Mouse (Mus musculus) lung, postnatal 0 days (tissue): Measurements from ENCODE around the gene Ppp2r5d.

ENCODE experiments used
- CTCF ChIP-seq: IDR thresholded peaks from 2 replicates; pipeline ENCODE4 v1.5.1; 2016; ENCODE audit warnings: antibody characterized with exemption, mild to moderate bottlenecking
- EP300 ChIP-seq: IDR thresholded peaks from 2 replicates; pipeline ENCODE4 v1.6.1; 2016; ENCODE audit warnings: antibody characterized with exemption, mild to moderate bottlenecking, control low read depth

DNA sequence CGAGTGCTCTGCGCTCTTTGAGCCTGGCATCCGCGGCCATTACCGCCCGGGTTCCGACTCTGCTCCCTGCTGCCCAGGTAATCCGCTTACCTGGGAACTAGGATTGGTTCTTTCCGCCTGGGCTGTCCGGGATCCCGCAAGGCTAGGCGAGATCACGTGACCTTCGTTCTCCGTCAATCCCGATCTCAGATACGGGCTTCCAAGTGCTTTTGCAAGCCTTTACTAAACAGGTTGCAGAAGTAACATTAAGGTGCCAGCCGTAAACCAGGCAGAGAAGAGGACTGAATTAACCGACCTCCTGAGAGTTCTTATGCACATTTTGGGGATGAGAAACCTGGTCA, 58.6 kb downstream of the Ppp2r5d start:
- TF ChIP-seq CTCF (no peak), EP300 (no peak)
